Mouse (Mus musculus): Measurements from ENCODE around the gene Tsc22d4.

Tsc22d4 gene

DNA sequence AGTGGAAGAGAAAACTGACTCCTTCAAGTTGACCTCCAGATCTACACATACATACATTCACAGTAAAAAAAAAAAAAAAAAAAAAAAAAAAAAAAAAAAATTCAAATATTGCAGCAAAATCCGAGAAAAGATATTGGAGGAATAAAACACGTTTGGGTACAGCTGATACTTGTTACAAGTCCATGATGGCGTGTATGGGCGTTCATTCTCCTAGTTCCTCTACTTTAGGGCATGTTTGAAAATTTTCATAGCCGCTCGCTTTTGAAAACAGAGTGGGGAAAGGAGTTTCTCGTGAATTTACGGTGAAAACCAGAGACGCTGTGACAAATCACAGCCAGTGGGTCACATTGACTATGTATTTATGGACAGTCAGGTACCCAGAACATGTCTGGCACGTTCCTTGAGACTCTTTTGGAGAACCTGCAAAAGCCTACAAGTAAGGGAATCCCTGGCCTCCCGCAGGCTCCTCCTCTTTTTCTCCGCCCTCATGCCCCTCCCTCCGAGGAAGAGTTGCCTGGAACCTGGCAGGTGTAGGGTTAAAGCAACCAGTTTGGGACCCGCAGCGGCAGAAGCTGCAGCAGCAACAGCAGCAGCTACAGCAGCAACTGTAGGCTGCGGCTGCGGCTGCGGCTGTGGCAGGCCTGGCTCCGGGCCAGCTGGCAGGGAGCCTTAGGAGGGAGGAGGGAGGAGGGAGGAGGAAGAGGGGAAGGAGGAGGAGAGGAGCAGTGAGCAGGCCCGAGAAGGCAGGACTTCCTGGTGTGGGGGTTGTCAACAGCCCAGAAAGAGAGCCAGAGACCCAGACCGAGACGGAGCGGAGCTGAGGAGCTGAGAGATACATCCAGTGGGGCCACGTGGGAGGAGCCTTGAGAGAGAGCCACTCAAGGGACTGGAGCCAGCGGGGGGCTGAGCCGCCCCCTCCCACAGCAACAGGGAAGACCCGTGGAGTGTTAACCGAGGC lies at the start of gene Tsc22d4:
Gene Tsc22d4, plus strand, starts transcription at position 517 of the 958 bp plus-strand sequence.
- peak; percentile 93 to 94 for DNase-seq

GRCm38 (mm10) chr5:137695930-137696329 lies 49.6 kb upstream of the Tsc22d4 start:
- no peak for DNase-seq

- DNase-seq, result no peak
These were observed 46.5 kb upstream of the Tsc22d4 start for GRCm38 (mm10) chr5:137699080-137699479.

DNA sequence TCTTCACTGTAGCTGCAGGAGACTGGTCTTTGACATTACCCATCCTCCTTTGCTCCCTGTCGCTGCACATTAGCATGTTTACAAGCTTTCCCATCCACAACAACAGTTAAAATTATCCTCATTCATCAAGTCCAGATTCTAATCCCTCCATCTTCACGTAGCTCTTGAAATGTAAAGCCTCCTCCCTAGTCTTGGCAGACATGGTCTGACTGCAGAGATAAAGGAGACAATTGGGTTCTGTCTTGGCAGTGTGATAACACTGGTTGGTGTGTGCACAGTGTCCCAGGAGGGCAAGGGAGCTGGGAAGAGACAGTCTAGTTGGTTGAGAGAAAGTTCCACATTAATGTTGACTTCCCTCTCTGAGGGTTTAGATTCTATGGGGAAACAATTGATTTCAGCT lies 45.7 kb upstream of the Tsc22d4 start:
- no peak for DNase-seq

DNA sequence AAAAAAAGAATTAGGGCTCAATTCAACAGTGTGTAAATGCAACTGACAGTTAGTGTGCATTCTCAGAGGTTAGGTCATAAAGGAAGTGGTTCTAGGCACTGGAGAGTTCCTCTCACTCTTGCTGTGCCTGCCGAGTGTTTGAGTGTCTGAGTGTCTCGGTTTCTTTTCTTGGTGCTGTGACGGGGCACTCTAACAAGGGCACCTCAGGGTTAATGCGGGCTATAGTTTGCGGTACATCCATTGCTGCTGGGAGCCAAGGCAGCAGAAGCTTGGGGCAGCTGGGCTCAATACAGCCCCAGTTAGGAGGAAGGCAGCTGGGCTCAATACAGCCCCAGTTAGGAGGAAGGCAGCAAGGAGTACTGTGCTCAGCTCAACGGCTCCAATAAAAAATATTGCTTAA lies 40.3 kb upstream of the Tsc22d4 start:
- no peak for DNase-seq

DNA sequence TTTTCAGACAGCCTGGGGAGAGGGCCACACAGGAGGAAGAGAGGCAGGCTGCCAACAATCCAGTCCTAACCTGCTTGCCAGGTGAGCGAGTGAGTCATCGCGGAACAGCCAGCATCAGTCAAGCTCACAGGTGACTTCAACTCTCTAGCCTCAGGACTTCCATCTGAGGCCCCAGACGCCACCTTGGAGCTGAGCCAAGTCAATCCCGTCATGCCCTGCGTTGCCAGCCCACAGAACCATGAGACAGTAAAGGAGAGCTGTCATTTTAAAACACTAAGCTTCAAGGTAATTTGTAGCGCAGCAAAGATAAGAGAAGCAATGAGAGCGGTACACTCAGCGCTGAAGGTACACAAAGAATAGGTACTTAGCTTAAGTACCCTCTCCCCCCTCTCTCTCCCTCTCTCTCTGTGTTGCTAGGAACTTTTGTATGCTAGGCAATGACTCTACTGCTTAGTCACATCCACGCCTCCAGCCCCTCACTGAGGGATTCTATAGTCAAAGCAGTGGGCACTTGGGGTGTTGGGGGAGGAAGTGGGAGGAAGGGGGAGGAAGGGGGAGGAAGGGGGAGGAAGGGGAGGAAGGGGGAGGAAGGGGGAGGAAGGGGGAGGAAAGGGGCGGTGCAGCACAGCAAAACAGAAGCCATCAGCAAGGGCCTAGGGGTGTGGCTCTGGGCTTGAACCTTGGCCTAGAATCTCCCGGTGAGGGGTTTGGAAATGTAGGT lies 38.5 kb upstream of the Tsc22d4 start:
- peak; percentile 89 to 94 for DNase-seq

DNA sequence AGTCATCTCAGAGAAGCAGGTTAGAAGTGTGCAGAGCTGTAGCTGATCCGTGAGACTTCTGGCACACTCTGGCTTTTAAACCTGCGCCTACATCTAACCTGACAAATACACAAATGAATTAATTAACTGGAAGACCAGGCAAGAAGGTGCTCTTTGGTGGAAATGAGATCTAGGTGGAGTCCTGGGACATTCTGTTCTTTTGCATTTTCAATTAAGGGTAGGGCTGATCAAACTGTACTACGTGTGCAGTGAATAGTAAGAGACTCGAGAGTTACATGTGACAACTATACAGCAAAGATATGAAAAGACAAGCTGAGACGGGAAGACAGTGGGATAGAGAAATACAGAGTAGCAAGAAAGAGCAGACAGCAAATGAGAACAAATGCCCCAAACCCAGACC lies 32.1 kb upstream of the Tsc22d4 start:
- no peak for DNase-seq

GRCm38 (mm10) chr5:137715685-137716084 lies 29.8 kb upstream of the Tsc22d4 start:
- DNase-seq, result no peak

DNA sequence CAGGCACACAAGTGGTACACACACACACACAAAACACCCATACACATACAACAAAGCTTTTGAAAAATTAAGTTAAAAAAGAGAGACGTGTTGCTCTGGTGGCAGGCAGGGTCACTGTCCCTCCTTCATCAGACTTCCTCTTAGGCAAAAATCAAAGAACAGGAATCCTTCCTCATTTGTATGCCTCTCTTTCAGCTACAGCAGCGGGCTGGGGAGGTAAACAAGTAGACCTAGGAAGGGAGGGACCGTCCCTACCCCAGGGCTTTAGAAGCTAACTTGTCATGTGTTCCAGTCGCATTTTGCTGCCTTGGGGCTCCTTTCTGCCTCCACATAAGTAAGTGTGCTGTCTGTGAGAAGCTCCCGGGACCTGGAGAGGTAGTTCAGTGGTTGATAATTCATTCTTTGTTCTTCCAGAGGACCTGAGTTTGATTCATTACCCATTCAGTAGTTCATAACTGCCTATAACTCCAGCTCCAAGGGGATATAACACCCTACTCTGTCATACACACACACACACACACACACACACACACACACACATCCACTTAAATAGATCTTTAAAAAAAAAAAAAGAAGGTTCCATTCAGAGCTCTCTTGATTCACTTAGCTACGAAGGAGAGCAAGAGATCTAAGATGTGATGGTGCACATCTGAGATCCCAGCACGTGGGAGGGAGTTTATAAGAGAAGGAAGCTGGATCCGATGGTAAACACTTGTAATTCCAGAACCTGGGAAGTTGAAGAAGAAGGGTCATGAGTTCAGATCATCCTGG lies 27.3 kb upstream of the Tsc22d4 start:
- DNase-seq, result no peak

- DNase-seq, result no peak
These were observed 26.4 kb upstream of the Tsc22d4 start for GRCm38 (mm10) chr5:137719088-137719487.

GRCm38 (mm10) chr5:137720558-137721164 lies 24.9 kb upstream of the Tsc22d4 start:
- DNase-seq, result peak; percentile 67 to 75

GRCm38 (mm10) chr5:137723840-137724239 lies 21.7 kb upstream of the Tsc22d4 start:
- no peak for DNase-seq

GRCm38 (mm10) chr5:137726767-137727166 lies 18.8 kb upstream of the Tsc22d4 start:
- no peak for DNase-seq

GRCm38 (mm10) chr5:137733638-137734288 lies 11.8 kb upstream of the Tsc22d4 start:
- no peak for DNase-seq

DNA sequence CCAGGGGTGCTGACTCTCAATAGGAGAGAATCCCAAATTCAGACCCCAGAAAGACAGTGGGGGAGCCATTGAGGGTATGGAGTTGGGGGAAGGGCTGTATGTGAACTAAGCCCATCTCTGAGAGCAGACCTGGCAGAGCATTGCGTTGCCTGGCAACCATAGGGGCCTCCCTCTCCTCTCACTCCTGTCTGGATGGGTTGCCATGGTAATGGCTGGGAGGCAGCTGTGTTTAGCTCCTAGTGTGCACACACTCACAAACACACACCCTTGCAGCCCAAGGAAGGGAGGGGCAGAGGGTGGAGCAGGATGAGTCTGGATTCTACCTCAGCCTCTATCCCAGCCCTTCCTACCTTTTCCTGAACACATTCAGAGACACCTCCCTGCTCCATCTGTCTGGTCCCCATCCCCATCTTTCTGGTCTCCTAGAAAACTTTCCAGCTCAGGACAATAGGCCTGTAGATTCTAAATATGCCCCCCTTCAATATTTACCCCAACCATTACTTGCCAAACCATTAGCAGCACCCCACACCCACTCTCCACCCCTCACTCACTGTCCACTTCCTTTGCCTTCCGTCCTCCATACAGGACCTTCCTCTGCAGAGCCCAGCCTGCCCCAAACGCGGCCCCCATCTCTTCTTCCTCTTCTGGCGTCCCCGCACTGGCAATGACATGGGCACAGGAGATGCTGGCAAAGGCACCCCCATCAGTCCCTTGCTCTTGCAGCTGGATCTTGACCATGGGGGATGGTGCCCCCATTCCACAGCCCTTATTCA lies 11.1 kb upstream of the Tsc22d4 start:
- DNase-seq, result no peak

DNA sequence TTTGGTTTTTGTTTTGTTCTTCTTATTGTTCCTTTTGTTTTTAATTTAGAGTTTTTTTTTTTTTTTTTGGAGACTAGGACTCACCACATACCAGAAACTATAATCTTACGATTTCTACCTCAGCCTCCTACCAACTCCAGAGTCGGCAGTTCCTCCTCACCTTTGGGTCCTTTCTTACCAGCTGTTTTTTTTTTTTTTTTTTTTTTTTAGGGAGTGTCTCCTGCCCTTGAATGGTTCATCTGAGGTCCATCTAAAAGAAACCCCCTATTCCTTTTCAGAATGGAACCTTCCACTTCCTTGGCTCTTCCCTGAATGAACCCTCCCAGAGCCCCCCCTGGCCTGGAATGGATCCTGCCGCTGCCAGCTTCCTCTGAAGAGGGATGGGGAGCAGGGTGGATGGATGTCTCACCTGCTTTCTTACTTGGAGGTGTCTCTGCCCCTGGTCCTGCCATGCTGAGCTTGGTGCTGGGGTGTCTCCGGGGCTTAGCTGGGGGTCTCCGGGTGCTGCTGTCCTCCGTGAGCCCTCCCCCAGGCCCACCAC lies 8.1 kb upstream of the Tsc22d4 start:
- DNase-seq, result no peak

DNA sequence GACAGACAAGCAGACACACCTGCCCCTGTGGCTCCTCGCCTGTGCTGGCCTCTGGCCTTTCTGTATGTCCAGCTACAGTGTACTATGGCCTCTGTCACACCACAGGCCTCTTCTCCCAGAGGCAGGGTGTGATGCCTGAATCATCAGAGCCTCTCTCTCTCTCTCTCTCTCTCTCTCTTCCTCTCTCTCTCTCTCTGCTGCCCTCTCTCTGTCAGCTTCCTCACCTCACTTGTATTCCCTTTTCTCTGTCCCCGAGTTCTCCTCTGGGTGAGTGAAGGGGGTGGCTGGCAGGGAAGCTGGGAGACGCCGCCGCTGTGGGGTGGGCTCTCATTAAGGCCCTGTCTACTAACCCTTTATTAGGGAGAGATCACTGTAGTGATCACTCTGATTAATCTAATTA lies 7.0 kb upstream of the Tsc22d4 start:
- DNase-seq, result no peak

GRCm38 (mm10) chr5:137739471-137739870 lies 6.1 kb upstream of the Tsc22d4 start:
- no peak for DNase-seq

- DNase-seq, result no peak
These were observed 5.0 kb upstream of the Tsc22d4 start for GRCm38 (mm10) chr5:137740506-137740905.

DNA sequence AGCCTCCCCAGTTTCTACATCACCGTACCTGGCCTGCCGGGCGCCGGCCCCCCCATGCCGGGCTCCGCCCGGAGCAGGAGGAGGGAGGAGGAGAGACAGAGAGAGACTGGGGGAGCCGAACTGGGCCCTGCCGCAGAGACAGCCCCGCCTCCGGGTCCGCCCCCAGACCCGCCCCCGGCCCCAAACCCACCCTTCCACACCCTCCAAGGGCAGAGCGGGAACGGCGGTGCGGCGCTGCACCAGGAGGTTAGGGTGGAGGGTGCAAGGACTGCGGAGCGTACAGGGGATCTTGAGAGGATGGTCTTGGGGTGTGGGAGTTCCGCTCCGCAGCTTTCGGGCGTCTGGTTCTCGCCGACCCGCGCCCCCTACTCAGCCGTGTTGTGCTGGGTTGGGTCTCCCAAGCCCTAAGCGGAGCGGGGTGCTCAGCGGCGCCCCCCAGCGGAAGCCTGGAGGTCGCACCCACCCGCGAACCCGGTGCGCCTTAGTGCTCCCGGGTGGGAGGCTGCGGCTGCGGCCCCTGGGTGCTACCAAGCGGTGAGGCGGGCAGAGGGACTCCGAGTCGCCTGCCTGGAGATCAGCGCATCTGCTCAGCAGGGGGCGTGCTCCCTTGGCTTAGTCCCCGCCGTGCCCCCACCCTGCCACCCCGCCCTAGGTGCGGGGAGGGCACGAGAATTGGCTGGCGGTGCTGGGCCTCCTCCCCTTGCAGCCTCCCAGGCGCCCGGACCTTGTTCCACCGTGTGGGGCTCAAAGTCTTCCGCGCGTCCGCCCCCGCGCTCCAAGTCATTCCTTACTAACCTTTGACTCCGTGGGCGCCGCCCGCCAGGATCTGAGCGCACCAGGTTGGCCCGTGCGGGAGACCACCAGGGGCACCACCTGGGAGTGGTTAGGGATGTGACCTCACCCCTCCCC lies 4.3 kb upstream of the Tsc22d4 start, which contains the start of gene Nyap1:
Gene Nyap1, minus strand, starts transcription at position 585 of the 909 bp plus-strand sequence.
- DNase-seq, result peak; percentile 70 to 77
